Mouse (Mus musculus) cerebellum, adult 9-10 months (tissue): ENCODE measurements at regions not wholly inside any gene's neighbourhood (a gene's known extent, or its start where the extent isn't known, plus 50 kb on each side); places are given as distances from the start of the nearest gene placed in this dataset.
A peak's percentile ranks its signal among the peaks of the same experiment; 100 is the strongest.
"Not testable (repeated sequence)": the region's sequence is repeated elsewhere in the genome, so short reads cannot be mapped to it uniquely, and the experiment has no call there.

ENCODE experiments used
- DNase-seq: peaks from one replicate; pipeline ENCODE4 v3.0.0; 2022

- no peak for DNase-seq
Observed at GRCm38 (mm10) chr10:120284785-120285184, 57.9 kb downstream of the Llph start.

GRCm38 (mm10) chr10:120291912-120292311 lies 65.0 kb downstream of the Llph start:
- no peak for DNase-seq

GRCm38 (mm10) chr10:120293381-120293780 lies 66.5 kb downstream of the Llph start:
- not testable (repeated sequence) for DNase-seq

- no peak for DNase-seq
Observed at GRCm38 (mm10) chr10:120294487-120294886, 67.6 kb downstream of the Llph start.

- DNase-seq, result no peak
Observed at GRCm38 (mm10) chr10:120297311-120297710, 70.4 kb downstream of the Llph start.

- DNase-seq, result no peak
Observed at GRCm38 (mm10) chr10:120298293-120298927, 71.5 kb downstream of the Llph start.

GRCm38 (mm10) chr10:120306010-120306409 lies 79.1 kb downstream of the Llph start:
- DNase-seq, result peak; percentile 8

GRCm38 (mm10) chr10:120308681-120309080 lies 81.8 kb downstream of the Llph start:
- no peak for DNase-seq
